Mouse (Mus musculus) midbrain, embryonic 12.5 days (tissue): ENCODE data around the gene Dag1. TPM values are rescaled to one million over a fixed set of nuclear protein-coding genes. Genes with fewer than 3 reads are reported as not detected.

Experiments
- ATAC-seq: fragments of 200-750 bp; cut with Nextera tagmentation; 2 replicates; pipeline ENCODE4 v1.8.0; 2017; ENCODE audit warnings: low read depth, moderate TSS enrichment, moderate library complexity; ENCODE audit not compliant: low FRiP score
- H3K27ac ChIP-seq: fragments of 300-500 bp; sonication (generic); replicated peaks from 2 replicates; pipeline ENCODE4 v1.5.1; 2016; ENCODE audit warnings: mild to moderate bottlenecking
- H3K27me3 ChIP-seq: fragments of 300-500 bp; sonication (generic); 2 replicates; pipeline ENCODE4 v1.6.1; 2016; ENCODE audit warnings: mild to moderate bottlenecking
- H3K36me3 ChIP-seq: fragments of 300-500 bp; sonication (generic); 2 replicates; pipeline ENCODE4 v1.6.1; 2016
- H3K4me1 ChIP-seq: fragments of 300-500 bp; sonication (generic); 2 replicates; pipeline ENCODE4 v1.6.1; 2016
- H3K4me2 ChIP-seq: fragments of 300-500 bp; sonication (generic); replicated peaks from 2 replicates; pipeline ENCODE4 v1.6.1; 2016; ENCODE audit warnings: mild to moderate bottlenecking, moderate library complexity
- H3K4me3 ChIP-seq: fragments of 300-500 bp; sonication (generic); 2 replicates; pipeline ENCODE4 v1.5.1; 2016; ENCODE audit warnings: mild to moderate bottlenecking
- H3K9ac ChIP-seq: fragments of 300-500 bp; sonication (generic); replicated peaks from 2 replicates; pipeline ENCODE4 v1.6.1; 2016; ENCODE audit warnings: mild to moderate bottlenecking, moderate library complexity
- H3K9me3 ChIP-seq: fragments of 300-500 bp; sonication (generic); 2 replicates; pipeline ENCODE4 v1.6.1; 2016; ENCODE audit warnings: mild to moderate bottlenecking
- WGBS: fragments of 180-500 bp; shearing (Covaris S2); methylation state at CpG from one replicate; pipeline ENCODE4 v1.1.7; 2016; 5-methylcytosine and 5-hydroxymethylcytosine counted together
- polyA plus RNA-seq: library from polyadenylated mRNA; unstranded; fragments of >200 nt; fragmentation: Nextera tagmentation; extraction: Ambion mirVana; gene quantifications from 2 replicates; pipeline ENCODE4 v1.2.1, GENCODE M21; 2016

The Dag1 gene
- polyA plus RNA-seq, 1 experiment from 2014 or later: 67.0 TPM

DNA sequence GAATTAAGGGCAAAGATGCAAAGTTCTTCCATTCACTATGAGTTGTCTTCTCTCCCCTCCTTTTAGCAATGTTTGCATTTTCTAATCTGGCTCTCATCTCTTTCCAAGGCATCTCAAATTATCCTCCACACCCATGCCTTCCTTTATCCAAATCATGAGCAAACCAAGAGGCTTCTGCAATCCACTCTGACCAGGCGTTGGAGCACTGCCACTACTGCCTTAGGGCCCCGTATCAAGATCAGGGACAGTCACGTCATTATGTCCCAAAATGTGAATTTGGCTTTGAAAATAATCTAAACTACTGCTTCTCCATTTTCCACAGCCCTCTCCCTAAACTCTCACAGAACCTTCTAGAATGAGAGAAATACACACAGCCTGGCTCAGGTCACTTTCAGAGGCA, 19.2 kb downstream of the Dag1 start:
- no peak for ATAC-seq
- H3K4me1 ChIP-seq: no peaks in the 10 kb centered on the region
- peaks cover 28% of the 10 kb centered on the region for H3K36me3 ChIP-seq
- no peak overlapping the region for H3K4me2 ChIP-seq
- H3K27ac ChIP-seq: no peak overlapping the region
- 97% methylated on average over 3 of the region's 3 CpGs for WGBS
- no peaks in the 10 kb centered on the region for H3K27me3 ChIP-seq
- no peak overlapping the region for H3K4me3 ChIP-seq
- no peak overlapping the region for H3K9ac ChIP-seq
- no peaks in the 10 kb centered on the region for H3K9me3 ChIP-seq

DNA sequence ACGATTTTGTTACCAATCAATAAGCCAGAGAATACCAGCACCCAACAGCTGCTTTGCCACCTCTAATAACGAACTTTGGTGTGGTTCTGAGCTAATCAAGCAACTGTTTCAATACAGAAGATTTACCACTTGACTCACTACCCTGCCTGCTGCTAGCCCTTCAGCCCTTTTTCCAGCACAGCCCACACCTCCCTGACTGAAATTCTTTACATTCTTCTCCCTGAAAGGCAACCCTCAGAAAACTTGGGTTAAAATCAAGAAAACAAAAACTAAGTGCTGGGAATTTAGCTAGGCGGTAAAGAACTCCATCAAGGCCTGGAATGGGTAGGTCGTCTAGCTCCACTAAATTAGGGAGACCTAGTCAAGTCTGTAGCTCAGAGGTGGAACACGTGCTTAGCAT, 23.8 kb downstream of the Dag1 start:
- Histone ChIP-seq H3K27me3 (no peaks in the 10 kb centered on the region), H3K4me3 (no peak overlapping the region), H3K9me3 (no peaks in the 10 kb centered on the region), H3K4me2 (no peak overlapping the region), H3K27ac (no peak overlapping the region), H3K4me1 (no peaks in the 10 kb centered on the region), H3K36me3 (0 out of 2 replicates have a peak, but pooled peaks cover 2% of the 10 kb centered on the region), H3K9ac (no peak overlapping the region)
- no peak for ATAC-seq
- WGBS: 83% methylated on average over 5 of the region's 5 CpGs

DNA sequence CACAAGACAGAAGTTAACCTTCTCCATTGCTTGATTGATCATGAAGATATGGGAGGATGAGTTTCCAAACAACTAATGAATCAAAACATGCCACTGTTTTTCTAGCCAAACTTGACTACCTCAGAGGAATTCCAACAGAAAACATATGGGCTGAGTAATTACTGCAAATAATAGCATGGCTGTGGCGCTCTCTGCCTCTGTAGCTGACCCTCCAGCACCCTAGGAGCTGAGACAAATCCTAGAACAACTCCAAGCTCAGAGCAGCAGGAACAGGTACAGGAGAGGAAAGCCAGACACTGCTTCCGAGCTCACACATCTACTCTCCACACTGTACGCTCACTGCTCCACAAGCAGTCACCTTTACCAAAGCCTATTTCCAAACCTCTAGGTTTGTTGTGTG, 24.9 kb downstream of the Dag1 start:
- Histone ChIP-seq H3K9ac (no peak overlapping the region), H3K27me3 (no peaks in the 10 kb centered on the region), H3K9me3 (no peaks in the 10 kb centered on the region), H3K4me1 (no peaks in the 10 kb centered on the region), H3K27ac (no peak overlapping the region), H3K4me2 (no peak overlapping the region), H3K36me3 (peaks cover 10% of the 10 kb centered on the region; the same call in 1 of the 2 replicates), H3K4me3 (no peak overlapping the region)
- WGBS: 79% methylated on average over 3 of the region's 3 CpGs
- no peak for ATAC-seq

DNA sequence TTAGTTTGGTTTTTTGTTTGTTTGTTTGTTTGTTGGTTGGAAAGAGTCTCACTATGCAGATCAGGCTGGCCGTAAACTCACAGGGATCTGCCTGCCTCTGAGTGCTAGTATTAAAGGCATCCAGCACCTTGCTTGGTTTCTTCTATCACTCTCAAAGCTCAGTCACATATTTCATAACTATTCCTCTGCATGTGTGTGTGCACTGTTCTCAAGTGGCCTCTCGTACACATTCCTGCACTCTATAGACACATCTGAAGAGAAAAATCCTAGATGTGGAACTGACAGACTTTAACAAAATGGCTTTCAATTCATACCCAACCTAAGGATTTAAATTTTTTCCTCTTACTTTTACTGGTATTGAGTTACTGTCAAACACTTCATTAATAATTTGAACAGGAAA, 25.4 kb downstream of the Dag1 start:
- Histone ChIP-seq H3K4me3 (no peak overlapping the region), H3K36me3 (peaks cover 10% of the 10 kb centered on the region; the same call in 1 of the 2 replicates), H3K4me2 (no peak overlapping the region), H3K27me3 (no peaks in the 10 kb centered on the region), H3K9me3 (no peaks in the 10 kb centered on the region), H3K9ac (no peak overlapping the region), H3K27ac (no peak overlapping the region), H3K4me1 (no peaks in the 10 kb centered on the region)
- 85% methylated on average over 2 of the region's 2 CpGs for WGBS
- no peak for ATAC-seq

DNA sequence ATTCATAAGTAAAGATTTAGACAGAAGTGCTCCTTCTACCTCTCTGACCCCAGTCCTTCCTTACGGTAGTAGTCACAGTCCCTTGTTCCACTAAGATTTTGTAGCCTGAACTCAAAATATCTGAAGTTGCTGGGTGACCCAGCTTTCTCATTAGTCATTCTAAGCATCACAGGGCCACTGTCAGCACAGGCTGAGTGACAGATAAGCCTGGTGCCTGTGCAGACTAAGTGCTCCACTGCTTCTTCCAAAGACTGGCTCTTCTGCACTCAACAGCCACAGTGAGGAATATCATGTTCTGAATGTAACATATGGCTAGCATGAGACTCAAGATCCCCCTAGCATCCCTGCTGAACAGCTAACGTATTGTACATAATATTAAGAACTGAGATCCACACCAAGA, 29.1 kb downstream of the Dag1 start:
- Histone ChIP-seq H3K36me3 (peaks cover 10% of the 10 kb centered on the region; the same call in 1 of the 2 replicates), H3K4me3 (no peak overlapping the region), H3K27me3 (no peaks in the 10 kb centered on the region), H3K9me3 (no peaks in the 10 kb centered on the region), H3K9ac (no peak overlapping the region), H3K4me2 (no peak overlapping the region), H3K4me1 (no peaks in the 10 kb centered on the region), H3K27ac (no peak overlapping the region)
- WGBS: 94% methylated on average over 2 of the region's 2 CpGs
- no peak for ATAC-seq

DNA sequence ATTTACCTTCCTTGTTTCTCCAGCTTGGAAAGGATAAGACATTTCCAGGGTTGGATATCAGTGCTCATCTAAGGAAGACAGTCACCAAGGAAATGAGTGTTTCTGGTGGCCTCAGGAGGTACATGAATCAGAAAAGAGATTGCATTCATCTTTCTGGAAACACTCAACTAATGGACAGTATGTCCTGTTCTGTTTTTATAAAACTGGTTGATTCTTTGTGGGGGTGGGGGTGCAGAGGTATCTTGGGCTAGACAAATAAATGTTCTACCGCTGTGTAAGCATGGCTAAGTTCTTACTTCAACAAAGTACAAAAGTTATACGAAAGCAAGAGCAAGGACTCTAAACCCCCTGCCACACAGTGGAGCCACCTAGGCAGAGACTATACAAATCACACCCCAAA, 30.9 kb downstream of the Dag1 start:
- no peak for ATAC-seq
- peaks cover 16% of the 10 kb centered on the region for H3K36me3 ChIP-seq
- no peak overlapping the region for H3K9ac ChIP-seq
- no peaks in the 10 kb centered on the region for H3K27me3 ChIP-seq
- no peak overlapping the region for H3K27ac ChIP-seq
- WGBS: 93% methylated on average over 2 of the region's 2 CpGs
- H3K4me2 ChIP-seq: no peak overlapping the region
- H3K9me3 ChIP-seq: no peaks in the 10 kb centered on the region
- no peaks in the 10 kb centered on the region for H3K4me1 ChIP-seq
- no peak overlapping the region for H3K4me3 ChIP-seq

DNA sequence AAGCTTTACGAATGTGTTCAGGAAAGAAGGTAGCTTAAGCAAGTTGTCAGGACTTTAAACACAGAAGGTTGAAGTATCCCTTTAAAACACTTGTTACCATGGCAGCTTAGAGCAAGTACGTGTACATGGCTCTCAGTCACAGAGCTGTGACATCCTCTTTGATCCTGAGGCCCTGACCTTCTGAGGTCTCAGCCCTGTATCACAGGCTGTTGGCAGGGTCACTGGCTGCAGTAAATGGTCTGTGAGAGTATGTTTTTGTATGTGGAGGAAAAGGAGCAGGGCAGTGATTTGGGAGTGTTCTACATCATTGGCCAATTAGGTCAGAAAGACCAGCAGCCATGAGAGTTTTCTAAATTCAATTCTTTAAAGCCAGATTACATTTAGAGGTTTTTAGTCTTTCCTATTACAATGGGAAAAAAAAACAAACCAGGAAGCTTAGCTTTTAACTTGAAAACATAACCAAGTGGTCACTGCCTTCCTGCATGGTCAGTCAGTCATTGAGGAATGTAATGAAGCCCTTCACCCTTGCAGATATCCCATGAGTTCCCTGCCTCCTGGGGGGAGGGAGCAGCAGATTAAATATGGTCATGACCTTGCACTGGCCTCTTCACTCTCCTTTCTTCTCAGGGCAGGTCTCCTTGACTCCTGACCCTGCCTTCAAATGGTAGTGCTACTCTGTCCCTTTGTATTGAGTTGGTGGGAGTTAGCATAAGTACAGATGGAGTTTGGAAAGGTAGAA, 35.7 kb downstream of the Dag1 start:
- Histone ChIP-seq H3K4me2 (no peak overlapping the region), H3K4me1 (no peaks in the 10 kb centered on the region), H3K9me3 (no peaks in the 10 kb centered on the region), H3K4me3 (no peak overlapping the region), H3K27me3 (no peaks in the 10 kb centered on the region), H3K36me3 (peaks cover 9% of the 10 kb centered on the region; the same call in 1 of the 2 replicates), H3K9ac (no peak overlapping the region), H3K27ac (no peak overlapping the region)
- no peak for ATAC-seq
- WGBS: 41% methylated on average over 2 of the region's 2 CpGs

DNA sequence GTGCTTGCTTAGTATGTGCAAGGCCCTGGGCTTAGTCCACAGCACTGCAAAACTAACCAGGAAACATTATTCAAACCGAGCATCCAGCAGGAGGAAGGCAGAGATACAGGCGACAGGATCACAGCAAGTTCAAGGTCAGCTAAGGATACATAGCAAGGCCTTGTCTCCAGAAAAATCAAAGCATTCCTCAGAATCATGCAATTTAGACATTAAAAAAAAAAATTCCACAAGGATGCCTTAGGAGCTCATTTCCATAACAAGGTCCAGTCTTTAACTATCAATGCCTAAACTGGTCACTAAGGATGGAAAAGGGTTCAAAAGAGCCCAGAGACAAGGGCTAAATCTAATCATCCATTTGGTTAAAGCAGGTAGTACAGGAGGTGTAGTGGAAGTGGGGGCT, 38.6 kb downstream of the Dag1 start:
- 90% methylated on average over 2 of the region's 2 CpGs for WGBS
- Histone ChIP-seq H3K4me1 (no peaks in the 10 kb centered on the region), H3K4me2 (no peak overlapping the region), H3K27ac (no peak overlapping the region), H3K36me3 (peaks cover 9% of the 10 kb centered on the region; the same call in 1 of the 2 replicates), H3K27me3 (no peaks in the 10 kb centered on the region), H3K4me3 (no peak overlapping the region), H3K9me3 (no peaks in the 10 kb centered on the region), H3K9ac (no peak overlapping the region)
- no peak for ATAC-seq

DNA sequence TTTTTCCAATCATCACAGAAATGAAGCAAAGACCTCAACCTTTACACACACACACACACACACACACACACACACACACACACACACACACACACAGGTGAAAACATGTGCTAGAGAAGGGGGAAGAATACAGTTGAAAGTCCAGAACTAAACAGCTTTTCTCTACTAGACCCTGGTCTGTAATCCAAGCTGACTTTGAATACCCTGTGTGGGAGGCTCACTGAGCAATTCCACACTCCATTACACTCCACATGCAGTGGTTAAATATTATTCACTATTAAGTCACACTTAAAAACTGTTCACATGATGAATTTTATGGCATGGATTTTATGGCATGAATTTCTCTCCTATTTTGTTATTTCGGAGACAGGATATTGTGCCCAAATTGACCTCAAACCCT, 40.1 kb downstream of the Dag1 start:
- Histone ChIP-seq H3K9ac (no peak overlapping the region), H3K27ac (no peak overlapping the region), H3K4me2 (no peak overlapping the region), H3K9me3 (no peaks in the 10 kb centered on the region), H3K36me3 (peaks cover 9% of the 10 kb centered on the region; the same call in 1 of the 2 replicates), H3K4me1 (no peaks in the 10 kb centered on the region), H3K4me3 (no peak overlapping the region), H3K27me3 (no peaks in the 10 kb centered on the region)
- ATAC-seq: no peak
- 96% methylated on average over 1 of the region's 1 CpGs for WGBS

DNA sequence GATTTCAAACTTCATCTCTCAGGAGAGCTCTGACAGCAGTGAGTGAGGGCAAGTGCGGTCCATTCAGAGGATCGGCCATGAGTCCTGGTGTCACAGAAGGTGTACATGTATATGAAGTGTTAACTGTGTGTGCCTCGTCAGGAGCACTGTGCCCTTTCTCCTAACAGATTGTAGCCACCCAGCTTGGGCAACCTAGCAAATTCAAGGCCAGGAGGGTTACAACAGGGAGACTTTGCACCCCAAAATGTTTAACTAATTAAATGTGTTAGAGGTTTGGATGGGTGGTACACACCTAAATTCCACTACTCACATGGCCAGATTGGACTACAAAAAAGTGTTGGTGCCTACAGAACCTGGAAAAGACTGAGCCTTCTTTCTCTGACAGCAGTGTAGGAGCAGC, 42.2 kb downstream of the Dag1 start:
- no peaks in the 10 kb centered on the region for H3K4me1 ChIP-seq
- H3K4me2 ChIP-seq: no peak overlapping the region
- H3K27ac ChIP-seq: no peak overlapping the region
- H3K27me3 ChIP-seq: no peaks in the 10 kb centered on the region
- no peaks in the 10 kb centered on the region for H3K9me3 ChIP-seq
- H3K36me3 ChIP-seq: peaks cover 18% of the 10 kb centered on the region
- H3K9ac ChIP-seq: no peak overlapping the region
- 94% methylated on average over 3 of the region's 3 CpGs for WGBS
- ATAC-seq: no peak
- H3K4me3 ChIP-seq: no peak overlapping the region

DNA sequence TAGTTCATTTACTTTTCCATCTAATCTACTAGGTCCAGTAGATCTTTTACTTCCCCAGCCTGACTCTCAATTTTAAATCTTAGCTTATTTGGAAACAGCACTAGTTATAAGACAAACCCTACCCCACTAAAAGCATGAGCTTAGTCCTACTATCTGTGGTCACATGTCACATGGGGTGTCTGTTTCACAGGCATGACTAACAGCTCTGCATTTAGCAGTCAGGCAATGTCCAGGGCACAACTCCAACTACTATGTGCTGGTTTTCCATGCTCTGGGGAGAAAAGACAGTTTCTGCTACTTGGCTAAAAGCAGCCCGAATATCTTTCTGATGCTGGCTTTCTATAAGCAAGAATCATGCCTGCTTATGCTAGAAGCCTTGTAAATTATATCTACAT, 43.4 kb downstream of the Dag1 start:
- Histone ChIP-seq H3K4me3 (no peak overlapping the region), H3K9ac (no peak overlapping the region), H3K4me1 (no peaks in the 10 kb centered on the region), H3K27ac (no peak overlapping the region), H3K9me3 (no peaks in the 10 kb centered on the region), H3K4me2 (no peak overlapping the region), H3K36me3 (peaks cover 23% of the 10 kb centered on the region), H3K27me3 (no peaks in the 10 kb centered on the region)
- 92% methylated on average over 1 of the region's 1 CpGs for WGBS
- ATAC-seq: no peak

DNA sequence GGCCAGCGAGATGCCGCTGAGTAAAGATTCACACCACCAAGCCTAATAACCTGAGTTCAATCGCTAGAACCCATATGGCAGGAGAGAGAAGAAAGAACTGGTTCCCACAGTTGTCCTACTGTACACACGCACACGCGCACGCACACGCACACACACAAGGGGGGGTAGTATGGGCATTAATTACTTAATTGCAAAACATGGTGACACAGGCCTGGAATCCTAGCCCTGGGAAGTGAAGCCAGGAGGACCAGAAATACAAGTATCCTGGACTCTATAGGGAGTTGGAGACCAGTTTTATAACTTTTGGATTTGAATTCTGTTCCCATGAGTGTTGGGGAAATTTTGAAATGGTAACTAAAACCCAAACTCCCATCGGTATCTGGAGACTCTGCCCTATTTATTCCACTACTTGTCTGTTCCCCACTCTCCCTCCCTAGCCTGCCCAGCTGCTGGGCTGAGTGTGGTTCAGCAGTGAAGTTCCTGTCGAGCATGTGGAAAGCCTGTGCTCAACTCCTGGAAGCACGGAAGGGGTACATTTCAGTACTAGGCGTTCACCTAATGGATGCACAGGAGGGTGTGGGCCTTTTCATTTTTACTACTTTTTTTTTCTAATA, 43.9 kb downstream of the Dag1 start:
- 89% methylated on average over 12 of the region's 12 CpGs for WGBS

More for the DNA sequence above, 43.9 kb downstream of the Dag1 start:
- no peak for ATAC-seq
- H3K4me1 ChIP-seq: no peaks in the 10 kb centered on the region
- no peak overlapping the region for H3K27ac ChIP-seq
- H3K9ac ChIP-seq: no peak overlapping the region
- H3K4me2 ChIP-seq: no peak overlapping the region
- H3K9me3 ChIP-seq: no peaks in the 10 kb centered on the region
- H3K36me3 ChIP-seq: peaks cover 23% of the 10 kb centered on the region
- no peak overlapping the region for H3K4me3 ChIP-seq
- H3K27me3 ChIP-seq: no peaks in the 10 kb centered on the region
